8 mouse cellular contexts compared by ENCODE assay signal in genomic region chr11:11811906-11812480, GRCm38 (mm10). TPM values are rescaled to one million over a fixed set of nuclear protein-coding genes. Genes with fewer than 3 reads are reported as not detected.
DNase-seq lines count a peak whose midpoint lies in the region; ATAC-seq lines count a peak whose summit lies in the region.

No protein-coding gene starts in this region.

- H3K4me3 ChIP-seq in intestine, embryonic 15.5 days (replicated peaks): no peak overlapping the region
- H3K4me3 ChIP-seq in midbrain, embryonic 11.5 days (ENCODE audit: low read depth, low read length): no peak overlapping the region

- H3K4me1 ChIP-seq in intestine, embryonic 15.5 days (replicated peaks): peaks cover 11% of the 10 kb centered on the region; the same call in 1 of the 2 replicates
- peaks cover 16% of the 10 kb centered on the region for H3K4me1 ChIP-seq in midbrain, embryonic 11.5 days (ENCODE audit: control insufficient read depth, insufficient read depth, low read length)

- H3K9ac ChIP-seq in intestine, embryonic 15.5 days: no peak overlapping the region
- peak overlapping the region; percentile 52 for H3K9ac ChIP-seq in midbrain, embryonic 11.5 days (ENCODE audit: low read length)

- DNase-seq in ovary, postnatal 14 days (ENCODE audit: low spot score): peak; percentile 61
- no peak for DNase-seq in ovary, postnatal 10 days (ENCODE audit: low spot score)
- DNase-seq in embryo, embryonic 10 days (ENCODE audit: low spot score): peak; percentile 95
- DNase-seq in gastrocnemius, postnatal 10 days: peak; percentile 80
- peak; percentile 72 for DNase-seq in left cerebral cortex, postnatal 4 days
- peak; percentile 96 for DNase-seq in midbrain, embryonic 11.5 days (ENCODE audit: low spot score, missing footprints)
- peak; percentile 32 to 60 for DNase-seq in spleen, adult 18-20 months

- intact Hi-C loops in left cerebral cortex, postnatal 4 days (cut with DNase I): loop anchor here (10.0 kb wide), 2 partner anchors 483 to 543 kb away; no protein-coding TSS in a partner anchor

- ATAC-seq in intestine, embryonic 15.5 days: no peak
- ATAC-seq in midbrain, embryonic 11.5 days (ENCODE audit: low FRiP score): no peak

- H3K27ac ChIP-seq in intestine, embryonic 15.5 days: no peak overlapping the region
- H3K27ac ChIP-seq in midbrain, embryonic 11.5 days (ENCODE audit: low read depth, low read length): no peak overlapping the region

- peak overlapping the region; percentile 51 for H3K4me2 ChIP-seq in intestine, embryonic 15.5 days (replicated peaks)
- H3K4me2 ChIP-seq in midbrain, embryonic 11.5 days: peak overlapping the region; percentile 32; the same call in 1 of the 2 replicates

- no peaks in the 10 kb centered on the region for H3K36me3 ChIP-seq in intestine, embryonic 15.5 days
- no peaks in the 10 kb centered on the region for H3K36me3 ChIP-seq in midbrain, embryonic 11.5 days (ENCODE audit: control insufficient read depth, insufficient read depth, low read length)

- 25% methylated on average over 9 of the region's 9 CpGs for WGBS in intestine, embryonic 15.5 days
- 24% methylated on average over 9 of the region's 9 CpGs for WGBS in midbrain, embryonic 11.5 days

- no peaks in the 10 kb centered on the region for H3K27me3 ChIP-seq in intestine, embryonic 15.5 days (replicated peaks)
- H3K27me3 ChIP-seq in midbrain, embryonic 11.5 days (ENCODE audit: control insufficient read depth, insufficient read depth, low read length): no peaks in the 10 kb centered on the region

- no peaks in the 10 kb centered on the region for H3K9me3 ChIP-seq in intestine, embryonic 15.5 days
- no peaks in the 10 kb centered on the region for H3K9me3 ChIP-seq in midbrain, embryonic 11.5 days (ENCODE audit: control insufficient read depth, low read length)

RNA-seq across cellular contexts. Expression of gene Fignl1, which starts 3.2 kb away (rescaled TPM):
- total RNA-seq in gastrocnemius, postnatal 10 days (2021): 1 to 10 TPM; 3.9 to 4.8 TPM
- polyA plus RNA-seq in intestine, embryonic 15.5 days (2015; fragmentation: Nextera tagmentation; extraction: Ambion mirVana): 46.9 and 52.8 TPM in 2 replicates
- 1 to 10 TPM; 3.6 to 5.6 TPM for total RNA-seq in left cerebral cortex, postnatal 4 days (2021)
- 99.1 and 109 TPM in 2 replicates for polyA plus RNA-seq in midbrain, embryonic 11.5 days (2014; fragmentation: Nextera tagmentation; extraction: Ambion mirVana)
